Mouse (Mus musculus) forebrain, postnatal 0 days (tissue): ENCODE measurements at regions not wholly inside any gene's neighbourhood (a gene's known extent, or its start where the extent isn't known, plus 50 kb on each side); places are given as distances from the start of the nearest gene placed in this dataset.

ENCODE experiments used
- ATAC-seq: fragments of 200-750 bp; cut with Nextera tagmentation; 2 replicates; pipeline ENCODE4 v1.8.0; 2017; ENCODE audit warnings: mild to moderate bottlenecking, moderate library complexity
- DNase-seq: peaks from one replicate; pipeline ENCODE4 v3.0.0-alpha.2; 2015
- H3K27ac ChIP-seq: fragments of 300-500 bp; sonication (generic); 2 replicates; pipeline ENCODE4 v1.5.1; 2014; ENCODE audit warnings: low read depth, mild to moderate bottlenecking, antibody characterized with exemption, low read length, moderate library complexity, mixed read lengths
- H3K27me3 ChIP-seq: fragments of 300-500 bp; sonication (generic); 2 replicates; pipeline ENCODE4 v1.6.1; 2014; ENCODE audit warnings: mild to moderate bottlenecking, low read length, mixed read lengths; ENCODE audit not compliant: insufficient read depth
- H3K36me3 ChIP-seq: fragments of 300-500 bp; sonication (generic); 2 replicates; pipeline ENCODE4 v1.6.1; 2014; ENCODE audit warnings: mild to moderate bottlenecking, moderate library complexity; ENCODE audit not compliant: insufficient read depth
- H3K4me1 ChIP-seq: fragments of 300-500 bp; sonication (generic); 2 replicates; pipeline ENCODE4 v1.6.1; 2014; ENCODE audit warnings: antibody characterized with exemption; ENCODE audit not compliant: insufficient read depth
- H3K4me2 ChIP-seq: fragments of 300-500 bp; sonication (generic); 2 replicates; pipeline ENCODE4 v1.6.1; 2014; ENCODE audit warnings: low read depth, mild to moderate bottlenecking, moderate library complexity
- H3K4me3 ChIP-seq: fragments of 300-500 bp; sonication (generic); 2 replicates; pipeline ENCODE4 v1.5.1; 2014; ENCODE audit warnings: low read depth, low read length, mixed read lengths
- H3K9ac ChIP-seq: fragments of 300-500 bp; sonication (generic); 2 replicates; pipeline ENCODE4 v1.6.1; 2014; ENCODE audit warnings: mild to moderate bottlenecking
- H3K9me3 ChIP-seq: fragments of 300-500 bp; sonication (generic); 2 replicates; pipeline ENCODE4 v1.6.1; 2016; ENCODE audit warnings: low read length
- CTCF ChIP-seq: sonication (generic); IDR thresholded peaks from 2 replicates; pipeline ENCODE4 v1.5.1; 2016; ENCODE audit warnings: antibody characterized with exemption, control low read depth, low read depth
- WGBS: fragments of 180-500 bp; shearing (Covaris S2); extraction: QIAGEN DNeasy Blood & Tissue Kit; methylation state at CpG from one replicate; pipeline ENCODE4 v1.1.7; 2014; 5-methylcytosine and 5-hydroxymethylcytosine counted together

DNA sequence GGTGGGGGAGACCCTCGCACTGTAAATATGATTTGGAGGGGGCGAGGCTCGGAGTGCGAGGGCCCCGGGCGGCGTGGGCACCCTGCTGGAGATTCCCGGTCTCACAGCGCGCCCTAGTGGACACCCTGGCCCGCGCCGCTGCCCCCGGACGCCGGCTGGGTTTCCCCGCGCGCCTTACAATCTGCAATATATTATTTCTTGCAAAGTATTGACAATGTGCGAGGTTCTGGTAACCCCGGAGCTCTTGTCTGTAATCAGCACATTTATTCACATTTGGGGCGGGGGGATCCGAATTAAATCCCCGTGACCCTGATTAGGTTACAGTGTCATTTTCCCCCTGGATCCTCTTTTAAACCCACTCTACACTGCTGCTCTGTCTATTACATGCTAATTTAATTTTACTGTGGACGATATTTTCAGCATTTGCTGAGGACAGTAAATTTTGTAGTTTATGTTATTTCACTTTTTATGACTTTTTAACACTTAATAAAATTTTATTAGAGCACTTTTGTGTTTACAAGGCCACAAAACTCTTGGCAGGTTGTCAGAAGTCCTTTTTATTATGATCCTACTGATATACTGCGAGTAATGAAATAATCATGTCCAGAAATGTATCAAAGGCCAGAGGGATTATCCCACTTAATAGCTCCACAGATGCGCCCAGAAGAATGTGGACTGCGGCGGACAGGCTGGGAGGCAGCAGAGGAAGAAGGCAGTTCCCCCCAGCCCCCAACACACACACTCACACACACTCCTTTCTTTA, 312.6 kb downstream of the Mtx2 start:
- peak overlapping the region; percentile 35 for H3K4me3 ChIP-seq
- TF ChIP-seq CTCF, result peak; percentile 80
- DNase-seq (peak; percentile 66), ATAC-seq (peak; percentile 66)
- H3K4me1 ChIP-seq, result peaks cover 7% of the 10 kb centered on the region; the same call in 1 of the 2 replicates
- no peaks in the 10 kb centered on the region for H3K9me3 ChIP-seq
- 5% methylated on average over 29 of the region's 29 CpGs for WGBS
- peak overlapping the region; percentile 61 for H3K4me2 ChIP-seq
- no peaks in the 10 kb centered on the region for H3K36me3 ChIP-seq
- peaks cover 60% of the 10 kb centered on the region for H3K27me3 ChIP-seq
- no peak overlapping the region for H3K27ac ChIP-seq
- peak overlapping the region; percentile 22; the same call in 1 of the 2 replicates for H3K9ac ChIP-seq

DNA sequence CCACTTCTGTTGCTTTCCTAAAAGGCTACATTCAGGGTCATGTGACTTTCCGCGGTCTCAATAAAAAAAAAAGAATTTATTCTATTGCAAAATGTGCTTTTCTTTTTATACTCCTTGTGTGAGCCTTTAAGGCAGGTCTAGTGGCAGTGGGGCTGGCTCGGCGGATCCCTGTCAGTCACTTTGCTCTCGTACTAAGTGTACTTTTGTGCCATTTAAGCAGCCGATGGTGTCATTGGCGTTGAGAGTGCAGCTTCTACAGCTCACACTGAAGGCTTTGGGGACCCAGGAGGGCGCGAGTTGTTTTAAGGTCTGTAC, 313.1 kb downstream of the Mtx2 start:
- Histone ChIP-seq H3K4me3 (no peak overlapping the region), H3K9ac (no peak overlapping the region), H3K27me3 (peaks cover 60% of the 10 kb centered on the region), H3K4me2 (no peak overlapping the region), H3K36me3 (no peaks in the 10 kb centered on the region), H3K4me1 (peaks cover 7% of the 10 kb centered on the region; the same call in 1 of the 2 replicates), H3K9me3 (no peaks in the 10 kb centered on the region), H3K27ac (no peak overlapping the region)
- no peak for TF ChIP-seq CTCF
- DNase-seq (no peak), ATAC-seq (no peak)
- 26% methylated on average over 9 of the region's 9 CpGs for WGBS

DNA sequence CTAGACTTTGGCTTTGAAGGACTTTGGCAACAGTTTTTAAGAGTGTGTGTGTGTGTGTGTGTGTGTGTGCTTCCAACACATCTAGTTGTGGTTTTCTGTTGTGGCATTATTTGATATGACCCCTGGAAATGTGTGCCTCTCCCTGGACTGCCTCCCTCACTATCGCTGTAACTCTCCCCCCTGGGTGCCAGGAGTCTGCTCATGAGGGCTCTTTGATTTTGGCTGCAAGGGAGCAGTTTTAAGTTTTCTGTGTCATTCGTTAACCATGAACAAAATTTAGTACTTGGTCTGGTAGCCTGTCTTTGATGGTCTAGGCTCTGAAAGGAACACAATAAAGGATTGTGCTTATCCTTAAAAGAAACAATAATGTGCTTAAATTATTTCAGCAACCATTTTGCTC, 313.9 kb downstream of the Mtx2 start:
- H3K36me3 ChIP-seq, result no peaks in the 10 kb centered on the region
- peaks cover 7% of the 10 kb centered on the region; the same call in 1 of the 2 replicates for H3K4me1 ChIP-seq
- no peaks in the 10 kb centered on the region for H3K9me3 ChIP-seq
- peaks cover 52% of the 10 kb centered on the region for H3K27me3 ChIP-seq
- WGBS, result 43% methylated on average over 2 of the region's 2 CpGs
- no peak overlapping the region for H3K4me2 ChIP-seq
- DNase-seq (no peak), ATAC-seq (no peak)
- H3K9ac ChIP-seq, result no peak overlapping the region
- H3K27ac ChIP-seq, result no peak overlapping the region
- no peak for TF ChIP-seq CTCF
- H3K4me3 ChIP-seq, result no peak overlapping the region

DNA sequence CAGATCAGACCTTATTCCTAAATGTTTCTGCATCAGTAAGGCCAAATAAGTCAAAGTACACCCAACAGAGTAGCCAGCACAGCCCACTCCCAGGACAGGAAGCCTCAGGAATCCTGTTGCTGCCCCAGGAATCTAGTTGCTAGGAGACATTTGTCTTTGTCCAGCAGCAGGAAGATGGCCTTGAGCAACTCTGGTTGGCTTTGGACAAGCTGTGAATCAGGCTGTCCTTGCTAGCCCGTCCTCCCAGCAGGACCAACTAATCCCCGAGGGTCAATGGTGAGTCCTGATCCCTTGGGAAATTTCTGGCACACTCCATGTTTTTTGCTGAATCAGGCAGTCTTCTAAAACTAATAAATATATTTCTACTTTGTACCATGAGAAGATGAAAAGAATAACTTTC, 317.1 kb downstream of the Mtx2 start:
- H3K9me3 ChIP-seq, result no peaks in the 10 kb centered on the region
- no peak for DNase-seq
- peaks cover 28% of the 10 kb centered on the region for H3K27me3 ChIP-seq
- H3K4me1 ChIP-seq, result peaks cover 2% of the 10 kb centered on the region; the same call in 1 of the 2 replicates
- H3K9ac ChIP-seq, result no peak overlapping the region
- TF ChIP-seq CTCF, result no peak
- no peak for ATAC-seq
- no peak overlapping the region for H3K27ac ChIP-seq
- H3K4me2 ChIP-seq, result no peak overlapping the region
- no peak overlapping the region for H3K4me3 ChIP-seq
- WGBS, result 7% methylated on average over 2 of the region's 2 CpGs
- H3K36me3 ChIP-seq, result no peaks in the 10 kb centered on the region

DNA sequence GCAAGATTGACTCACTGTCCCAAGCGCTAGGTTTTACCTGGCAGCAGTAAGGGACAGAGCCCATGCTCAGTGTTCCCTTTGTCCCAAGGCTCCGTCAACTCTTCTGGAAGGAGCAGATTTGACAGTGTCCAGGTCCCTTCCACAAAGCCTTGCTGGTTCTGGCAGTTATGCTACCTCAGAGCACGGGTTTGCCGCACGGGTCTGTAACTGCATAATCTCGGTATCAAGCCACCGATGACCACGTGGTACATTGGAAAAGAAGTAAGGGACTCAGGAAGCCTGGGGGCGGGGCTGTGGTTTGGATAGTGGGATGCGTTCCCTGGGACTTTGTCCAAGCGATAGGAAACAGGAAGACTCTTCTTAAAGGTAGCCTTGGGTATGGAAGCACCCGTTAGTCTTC, 319.3 kb downstream of the Mtx2 start:
- Histone ChIP-seq H3K27ac (no peak overlapping the region), H3K27me3 (peaks cover 11% of the 10 kb centered on the region), H3K4me1 (no peaks in the 10 kb centered on the region; the same call in 1 of the 2 replicates), H3K9me3 (no peaks in the 10 kb centered on the region), H3K36me3 (no peaks in the 10 kb centered on the region), H3K4me3 (no peak overlapping the region), H3K4me2 (no peak overlapping the region), H3K9ac (no peak overlapping the region)
- DNase-seq (no peak), ATAC-seq (no peak)
- no peak for TF ChIP-seq CTCF
- WGBS, result 85% methylated on average over 12 of the region's 12 CpGs

DNA sequence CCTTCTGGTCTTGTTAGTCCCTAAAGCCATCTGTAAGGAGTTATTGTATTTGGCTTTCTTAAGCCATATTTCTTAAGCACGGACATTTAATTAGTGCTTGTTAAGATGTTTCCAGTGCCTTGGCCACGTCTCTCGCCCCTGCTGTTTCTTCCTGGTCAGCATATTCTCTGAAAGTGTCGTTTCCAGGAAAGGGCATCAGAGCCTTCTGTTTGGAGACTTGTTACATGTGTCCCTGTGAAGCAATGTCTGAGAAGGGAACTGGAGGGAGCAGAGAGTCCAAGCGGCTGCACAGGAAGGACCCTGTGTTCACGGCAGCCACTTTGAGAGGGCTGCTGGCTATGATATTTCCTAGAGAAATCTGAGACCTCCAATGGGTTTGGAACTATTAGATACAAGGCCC, 320.7 kb downstream of the Mtx2 start:
- Histone ChIP-seq H3K27me3 (no peaks in the 10 kb centered on the region; the same call in 1 of the 2 replicates), H3K4me1 (no peaks in the 10 kb centered on the region; the same call in 1 of the 2 replicates), H3K9ac (no peak overlapping the region), H3K36me3 (no peaks in the 10 kb centered on the region), H3K27ac (no peak overlapping the region), H3K4me3 (no peak overlapping the region), H3K4me2 (no peak overlapping the region), H3K9me3 (no peaks in the 10 kb centered on the region)
- ATAC-seq (no peak), DNase-seq (no peak)
- 47% methylated on average over 6 of the region's 6 CpGs for WGBS
- TF ChIP-seq CTCF, result no peak

DNA sequence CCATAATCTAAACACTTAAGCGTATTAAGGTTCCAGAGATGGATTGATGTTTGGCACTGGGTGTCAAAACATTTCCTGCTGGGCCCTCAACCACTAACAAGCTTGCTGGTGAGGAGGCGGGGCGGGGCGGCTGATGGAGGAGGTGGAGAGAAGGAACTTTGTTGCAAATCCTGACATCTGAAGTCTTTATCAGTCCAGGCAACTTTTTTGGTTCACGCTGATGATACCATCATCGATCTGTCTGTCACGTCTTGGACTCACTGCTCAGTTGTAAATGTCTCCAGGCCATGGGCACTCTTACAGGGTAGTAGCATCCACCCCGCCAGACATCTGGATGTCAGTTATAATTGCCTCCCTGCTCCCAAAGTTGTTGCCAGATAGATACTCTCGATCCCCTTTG, 321.8 kb downstream of the Mtx2 start:
- no peak overlapping the region for H3K4me2 ChIP-seq
- no peaks in the 10 kb centered on the region; the same call in 1 of the 2 replicates for H3K4me1 ChIP-seq
- ATAC-seq (no peak), DNase-seq (no peak)
- H3K27ac ChIP-seq, result no peak overlapping the region
- no peaks in the 10 kb centered on the region for H3K36me3 ChIP-seq
- H3K9ac ChIP-seq, result no peak overlapping the region
- H3K9me3 ChIP-seq, result no peaks in the 10 kb centered on the region
- H3K4me3 ChIP-seq, result no peak overlapping the region
- no peaks in the 10 kb centered on the region for H3K27me3 ChIP-seq
- TF ChIP-seq CTCF, result no peak
- 69% methylated on average over 9 of the region's 9 CpGs for WGBS
